Mouse (Mus musculus) forebrain, embryonic 16.5 days (tissue): ENCODE measurements around the gene Usp7. TPM values are rescaled to one million over a fixed set of nuclear protein-coding genes. Genes with fewer than 3 reads are reported as not detected.
A peak's percentile ranks its signal among the peaks of the same experiment; 100 is the strongest.

Source experiments
- ATAC-seq: fragments of 200-750 bp; cut with Nextera tagmentation; 2 replicates; pipeline ENCODE4 v1.8.0; 2017; ENCODE audit warnings: mild to moderate bottlenecking, moderate library complexity
- H3K27ac ChIP-seq: fragments of 300-500 bp; sonication (generic); 2 replicates; pipeline ENCODE4 v1.5.1; 2014; ENCODE audit warnings: low read length, control low read depth
- H3K27me3 ChIP-seq: fragments of 300-500 bp; sonication (generic); replicated peaks from 2 replicates; pipeline ENCODE4 v1.6.1; 2014; ENCODE audit warnings: low read length; ENCODE audit not compliant: control insufficient read depth, insufficient read depth
- H3K36me3 ChIP-seq: fragments of 300-500 bp; sonication (generic); 2 replicates; pipeline ENCODE4 v1.6.1; 2014; ENCODE audit not compliant: control insufficient read depth, insufficient read depth
- H3K4me1 ChIP-seq: fragments of 300-500 bp; sonication (generic); replicated peaks from 2 replicates; pipeline ENCODE4 v1.6.1; 2014; ENCODE audit warnings: low read length; ENCODE audit not compliant: control insufficient read depth, insufficient read depth
- H3K4me2 ChIP-seq: fragments of 300-500 bp; sonication (generic); 2 replicates; pipeline ENCODE4 v1.6.1; 2014; ENCODE audit warnings: mild to moderate bottlenecking, low read length, control low read depth
- H3K4me3 ChIP-seq: fragments of 300-500 bp; sonication (generic); replicated peaks from 2 replicates; pipeline ENCODE4 v1.5.1; 2014; ENCODE audit warnings: mild to moderate bottlenecking, low read length, control low read depth
- H3K9ac ChIP-seq: fragments of 300-500 bp; sonication (generic); replicated peaks from 2 replicates; pipeline ENCODE4 v1.6.1; 2014; ENCODE audit warnings: low read depth, low read length, control low read depth
- H3K9me3 ChIP-seq: fragments of 300-500 bp; sonication (generic); 2 replicates; pipeline ENCODE4 v1.6.1; 2016; ENCODE audit warnings: low read length; ENCODE audit not compliant: control insufficient read depth
- WGBS: fragments of 180-500 bp; shearing (Covaris S2); extraction: QIAGEN DNeasy Blood & Tissue Kit; methylation state at CpG from one replicate; pipeline ENCODE4 v1.1.7; 2014; 5-methylcytosine and 5-hydroxymethylcytosine counted together
- polyA plus RNA-seq: library from polyadenylated mRNA; unstranded; fragments of >200 nt; fragmentation: Nextera tagmentation; extraction: Ambion mirVana; gene quantifications from 2 replicates; pipeline ENCODE4 v1.2.1, GENCODE M21; 2015

The Usp7 gene
- polyA plus RNA-seq, 1 experiment from 2014 or later, result 40.2 TPM

- H3K4me1 ChIP-seq, result no peaks in the 10 kb centered on the region; the same call in 1 of the 2 replicates
- WGBS, result 50% methylated on average over 4 of the region's 4 CpGs
- H3K36me3 ChIP-seq, result no peaks in the 10 kb centered on the region
- no peak overlapping the region for H3K4me3 ChIP-seq
- no peak overlapping the region for H3K27ac ChIP-seq
- H3K9me3 ChIP-seq, result no peaks in the 10 kb centered on the region
- ATAC-seq, result no peak
- no peaks in the 10 kb centered on the region for H3K27me3 ChIP-seq
- H3K4me2 ChIP-seq, result no peak overlapping the region
- H3K9ac ChIP-seq, result no peak overlapping the region
Observed at GRCm38 (mm10) chr16:8676800-8677199, 115.3 kb downstream of the Usp7 start.

GRCm38 (mm10) chr16:8676228-8676627, 115.9 kb downstream of the Usp7 start:
- ATAC-seq, result no peak
- H3K9me3 ChIP-seq, result no peaks in the 10 kb centered on the region
- no peaks in the 10 kb centered on the region for H3K36me3 ChIP-seq
- no peaks in the 10 kb centered on the region for H3K27me3 ChIP-seq
- no peak overlapping the region for H3K4me3 ChIP-seq
- H3K9ac ChIP-seq, result no peak overlapping the region
- WGBS, result 80% methylated on average over 2 of the region's 2 CpGs
- no peaks in the 10 kb centered on the region; the same call in 1 of the 2 replicates for H3K4me1 ChIP-seq
- H3K4me2 ChIP-seq, result no peak overlapping the region
- H3K27ac ChIP-seq, result no peak overlapping the region

GRCm38 (mm10) chr16:8675559-8675958, 116.5 kb downstream of the Usp7 start:
- WGBS, result 82% methylated on average over 8 of the region's 8 CpGs
- no peak overlapping the region for H3K4me3 ChIP-seq

GRCm38 (mm10) chr16:8674165-8674564, 117.9 kb downstream of the Usp7 start:
- no peak overlapping the region for H3K4me2 ChIP-seq
- WGBS, result 2% methylated on average over 8 of the region's 8 CpGs
- no peak for ATAC-seq
- H3K9me3 ChIP-seq, result no peaks in the 10 kb centered on the region
- no peak overlapping the region for H3K4me3 ChIP-seq
- H3K36me3 ChIP-seq, result no peaks in the 10 kb centered on the region
- no peak overlapping the region for H3K9ac ChIP-seq
- no peak overlapping the region for H3K27ac ChIP-seq
- peaks cover 18% of the 10 kb centered on the region for H3K4me1 ChIP-seq
- no peaks in the 10 kb centered on the region for H3K27me3 ChIP-seq

More at GRCm38 (mm10) chr16:8675559-8675958, 116.5 kb downstream of the Usp7 start:
- Histone ChIP-seq H3K36me3 (no peaks in the 10 kb centered on the region), H3K9ac (no peak overlapping the region), H3K4me1 (peaks cover 4% of the 10 kb centered on the region), H3K9me3 (no peaks in the 10 kb centered on the region), H3K4me2 (no peak overlapping the region), H3K27me3 (no peaks in the 10 kb centered on the region), H3K27ac (no peak overlapping the region)
- no peak for ATAC-seq

GRCm38 (mm10) chr16:8673343-8673742, 118.8 kb downstream of the Usp7 start:
- Histone ChIP-seq H3K36me3 (no peaks in the 10 kb centered on the region), H3K27me3 (no peaks in the 10 kb centered on the region), H3K27ac (no peak overlapping the region), H3K4me2 (no peak overlapping the region), H3K9ac (no peak overlapping the region), H3K9me3 (no peaks in the 10 kb centered on the region), H3K4me3 (no peak overlapping the region), H3K4me1 (peaks cover 26% of the 10 kb centered on the region)
- WGBS, result 70% methylated on average over 6 of the region's 6 CpGs
- ATAC-seq, result no peak

GRCm38 (mm10) chr16:8672811-8673210, 119.3 kb downstream of the Usp7 start:
- H3K4me1 ChIP-seq, result peaks cover 30% of the 10 kb centered on the region
- H3K9me3 ChIP-seq, result no peaks in the 10 kb centered on the region
- H3K27me3 ChIP-seq, result no peaks in the 10 kb centered on the region
- no peak overlapping the region for H3K27ac ChIP-seq
- no peak overlapping the region; the same call in 1 of the 2 replicates for H3K4me3 ChIP-seq
- no peaks in the 10 kb centered on the region for H3K36me3 ChIP-seq
- H3K4me2 ChIP-seq, result peak overlapping the region; percentile 56
- ATAC-seq, result no peak
- H3K9ac ChIP-seq, result no peak overlapping the region

- Histone ChIP-seq H3K4me3 (peak overlapping the region; percentile 85), H3K9ac (peak overlapping the region; percentile 67), H3K4me2 (peak overlapping the region; percentile 56), H3K36me3 (no peaks in the 10 kb centered on the region), H3K4me1 (peaks cover 35% of the 10 kb centered on the region), H3K9me3 (no peaks in the 10 kb centered on the region), H3K27ac (peak overlapping the region; percentile 54), H3K27me3 (no peaks in the 10 kb centered on the region)
- no peak for ATAC-seq
- under 1% methylated on average over 18 of the region's 18 CpGs for WGBS
Observed at GRCm38 (mm10) chr16:8672350-8672687, 119.8 kb downstream of the Usp7 start.

- Histone ChIP-seq H3K27ac (peak within 1 kb of the TSS; percentile 79), H3K9me3 (no peaks in the 10 kb centered on the region), H3K4me2 (peak within 1 kb of the TSS; percentile 56), H3K9ac (peak within 1 kb of the TSS; percentile 67), H3K4me3 (peak within 1 kb of the TSS; percentile 85), H3K27me3 (no peaks in the 10 kb centered on the region), H3K36me3 (no peaks in the 10 kb centered on the region), H3K4me1 (peaks cover 40% of the 10 kb centered on the region)
- peak; percentile 91 for ATAC-seq
- under 1% methylated on average over 67 of the region's 67 CpGs for WGBS
Observed at GRCm38 (mm10) chr16:8671551-8672349, 120.4 kb downstream of the Usp7 start, which contains the start of gene Carhsp1. TSS of gene Carhsp1 (minus strand) at chr16:8672155.

- ATAC-seq, result peak; percentile 39
- Histone ChIP-seq H3K27ac (peak overlapping the region; percentile 58), H3K4me1 (peaks cover 46% of the 10 kb centered on the region), H3K27me3 (no peaks in the 10 kb centered on the region), H3K9me3 (no peaks in the 10 kb centered on the region), H3K36me3 (no peaks in the 10 kb centered on the region), H3K4me3 (peak overlapping the region; percentile 85), H3K9ac (peak overlapping the region; percentile 67), H3K4me2 (peak overlapping the region; percentile 56)
- WGBS, result 8% methylated on average over 11 of the region's 15 CpGs
Observed at GRCm38 (mm10) chr16:8670041-8671035, 121.8 kb downstream of the Usp7 start.
